Mouse (Mus musculus) heart, postnatal 36 days (tissue): ENCODE data around the gene Rasgef1b. TPM values are rescaled to one million over a fixed set of nuclear protein-coding genes. Genes with fewer than 3 reads are reported as not detected.

Experiments used
- DNase-seq, 2 experiments: peaks; one replicate each; pipeline ENCODE4 v3.0.0; 2021 to 2022
- intact Hi-C: fragments of 180-260 bp; cut with DNase I; formaldehyde crosslinking; loops from one replicate; pipeline ENCODE4 v1.15.1; 2025
- total RNA-seq, 2 experiments: library from RNA; stranded (reverse); gene quantifications; 2 replicates each; pipeline ENCODE4 v1.2.3; 2021

Gene Rasgef1b
- 10 to 100 TPM; 11.3 to 11.5 TPM for total RNA-seq

GRCm38 (mm10) chr5:99728649-99729212 lies at the start of gene Rasgef1b:
TSS of gene Rasgef1b (minus strand) at chr5:99729065.
- intact Hi-C loops, result no loop called here
- DNase-seq, result peak; percentile 65 to 69

- DNase-seq, result no peak
- intact Hi-C loops, result no loop called here
These were observed 46.5 kb upstream of the Rasgef1b start for GRCm38 (mm10) chr5:99775342-99775741.

GRCm38 (mm10) chr5:99773265-99773664 lies 44.4 kb upstream of the Rasgef1b start:
- intact Hi-C loops, result no loop called here
- no peak for DNase-seq

- no peak for DNase-seq
- intact Hi-C loops, result no loop called here
These were observed 35.4 kb upstream of the Rasgef1b start for GRCm38 (mm10) chr5:99764246-99764645.

- intact Hi-C loops, result no loop called here
These were observed 30.0 kb upstream of the Rasgef1b start for GRCm38 (mm10) chr5:99758859-99759258.

GRCm38 (mm10) chr5:99753843-99754242 lies 25.0 kb upstream of the Rasgef1b start:
- DNase-seq, result no peak
- intact Hi-C loops, result no loop called here

More at GRCm38 (mm10) chr5:99758859-99759258, 30.0 kb upstream of the Rasgef1b start:
- no peak for DNase-seq

- intact Hi-C loops, result no loop called here
- DNase-seq, result no peak
These were observed 24.5 kb upstream of the Rasgef1b start for GRCm38 (mm10) chr5:99753368-99753767.

GRCm38 (mm10) chr5:99752670-99753231 lies 23.9 kb upstream of the Rasgef1b start:
- intact Hi-C loops, result no loop called here

GRCm38 (mm10) chr5:99748417-99748816 lies 19.6 kb upstream of the Rasgef1b start:
- intact Hi-C loops, result no loop called here
- no peak for DNase-seq

More at GRCm38 (mm10) chr5:99752670-99753231, 23.9 kb upstream of the Rasgef1b start:
- DNase-seq, result no peak

- no peak for DNase-seq
- intact Hi-C loops, result no loop called here
These were observed 17.2 kb upstream of the Rasgef1b start for GRCm38 (mm10) chr5:99746087-99746486.

GRCm38 (mm10) chr5:99742874-99743273 lies 14.0 kb upstream of the Rasgef1b start:
- intact Hi-C loops, result no loop called here
- DNase-seq, result no peak

- intact Hi-C loops, result no loop called here
- no peak for DNase-seq
These were observed 13.2 kb upstream of the Rasgef1b start for GRCm38 (mm10) chr5:99742056-99742455.

GRCm38 (mm10) chr5:99737937-99738727 lies 9.3 kb upstream of the Rasgef1b start:
- DNase-seq, result no peak
- intact Hi-C loops, result no loop called here

- intact Hi-C loops, result no loop called here
These were observed 1.1 kb upstream of the Rasgef1b start for GRCm38 (mm10) chr5:99729931-99730330.

GRCm38 (mm10) chr5:99729361-99729882 lies 557 bp upstream of the Rasgef1b start:
- DNase-seq, result peak; percentile 12 to 14
- intact Hi-C loops, result no loop called here

More at GRCm38 (mm10) chr5:99729931-99730330, 1.1 kb upstream of the Rasgef1b start:
- no peak for DNase-seq

GRCm38 (mm10) chr5:99728027-99728451 lies 826 bp downstream of the Rasgef1b start:
- intact Hi-C loops, result no loop called here
- DNase-seq, result no peak

GRCm38 (mm10) chr5:99723941-99724340 lies 4.9 kb downstream of the Rasgef1b start:
- intact Hi-C loops, result no loop called here
- no peak for DNase-seq

GRCm38 (mm10) chr5:99722310-99722709 lies 6.6 kb downstream of the Rasgef1b start:
- intact Hi-C loops, result no loop called here
- DNase-seq, result no peak

GRCm38 (mm10) chr5:99720554-99720953 lies 8.3 kb downstream of the Rasgef1b start:
- no peak for DNase-seq
- intact Hi-C loops, result no loop called here

- no peak for DNase-seq
- intact Hi-C loops, result no loop called here
These were observed 10.9 kb downstream of the Rasgef1b start for GRCm38 (mm10) chr5:99717917-99718316.

GRCm38 (mm10) chr5:99715281-99715744 lies 13.6 kb downstream of the Rasgef1b start:
- intact Hi-C loops, result no loop called here
- DNase-seq, result no peak
